Mouse (Mus musculus) c-Kit-positive CD71-negative TER-119-negative erythroid progenitor cells, embryonic 14.5 days (primary cell): ENCODE results near the gene Pard3.

Experiments
- DNase-seq: peaks from one replicate; pipeline ENCODE4 v3.0.0-alpha.2; 2013; ENCODE audit warnings: low read depth

The Pard3 gene

DNA sequence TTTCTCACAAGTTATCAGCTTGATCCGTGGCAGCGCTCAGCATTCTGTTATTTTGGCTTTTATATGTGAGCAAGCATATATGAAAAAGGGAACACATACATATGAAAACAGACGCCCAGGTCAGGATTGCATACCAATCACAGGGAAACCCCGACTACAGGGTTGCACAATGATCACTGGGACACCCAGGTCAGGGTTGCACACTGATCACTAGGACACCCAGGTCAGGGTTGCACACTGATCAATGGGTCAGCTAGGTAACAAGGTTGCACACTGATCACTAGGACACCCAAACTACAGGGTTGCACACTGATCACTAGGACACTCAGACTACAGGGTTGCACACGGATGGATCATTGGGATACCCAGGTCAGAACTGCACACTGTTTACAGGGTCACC lies 228.6 kb downstream of the Pard3 start:
- DNase-seq: no peak

DNA sequence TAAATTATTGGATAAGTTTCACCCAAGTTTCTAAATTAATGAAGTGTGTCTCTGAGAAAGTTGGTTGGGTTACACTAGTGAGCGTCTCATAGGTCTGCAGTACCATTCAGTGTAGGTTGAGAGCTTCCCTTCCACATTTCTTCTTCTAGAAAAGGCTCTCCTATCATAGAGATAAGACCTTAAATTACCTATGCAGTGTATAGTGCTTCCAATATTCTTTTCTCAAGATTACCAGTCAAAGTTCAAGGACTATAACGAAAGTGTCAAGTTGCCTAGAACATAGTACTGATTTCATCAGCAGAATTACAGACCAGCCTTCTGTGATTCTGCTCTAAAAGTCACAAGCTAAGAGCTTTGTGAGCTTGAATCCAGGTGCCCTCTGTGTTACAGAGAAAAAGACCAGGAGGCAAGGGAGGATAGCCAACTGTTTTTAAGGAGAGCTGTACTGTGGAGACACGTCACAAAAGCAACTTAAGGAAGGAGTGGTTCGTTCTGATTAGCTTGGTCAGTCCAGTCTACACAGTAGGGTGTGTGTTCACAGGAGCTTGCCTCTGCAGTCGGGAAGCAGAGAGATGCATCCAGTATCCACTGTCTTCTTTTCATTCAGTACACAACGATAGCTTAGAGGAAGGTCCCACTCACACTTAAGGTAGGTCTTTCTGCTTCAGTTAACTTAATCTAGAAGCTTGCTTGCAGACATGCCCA lies 229.5 kb downstream of the Pard3 start:
- no peak for DNase-seq

DNA sequence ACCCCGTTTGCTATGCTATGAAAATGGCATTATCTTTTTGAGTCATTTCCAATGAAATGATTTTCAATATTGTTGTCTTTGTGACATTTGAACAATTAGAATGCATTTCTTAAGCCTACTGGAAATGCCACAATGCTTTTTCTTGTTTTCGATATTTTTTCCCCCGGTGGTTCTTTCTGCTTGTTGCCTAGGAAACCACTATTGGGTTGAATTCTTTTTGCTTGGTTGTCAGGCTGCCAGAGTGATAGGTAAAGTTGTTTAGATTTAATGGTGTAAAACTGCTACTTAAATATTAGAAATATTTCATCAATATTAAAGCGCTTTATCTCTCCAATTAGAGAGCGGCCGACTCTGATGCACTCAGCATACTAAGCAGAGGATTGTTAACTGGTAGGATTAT lies 230.4 kb downstream of the Pard3 start:
- no peak for DNase-seq

DNA sequence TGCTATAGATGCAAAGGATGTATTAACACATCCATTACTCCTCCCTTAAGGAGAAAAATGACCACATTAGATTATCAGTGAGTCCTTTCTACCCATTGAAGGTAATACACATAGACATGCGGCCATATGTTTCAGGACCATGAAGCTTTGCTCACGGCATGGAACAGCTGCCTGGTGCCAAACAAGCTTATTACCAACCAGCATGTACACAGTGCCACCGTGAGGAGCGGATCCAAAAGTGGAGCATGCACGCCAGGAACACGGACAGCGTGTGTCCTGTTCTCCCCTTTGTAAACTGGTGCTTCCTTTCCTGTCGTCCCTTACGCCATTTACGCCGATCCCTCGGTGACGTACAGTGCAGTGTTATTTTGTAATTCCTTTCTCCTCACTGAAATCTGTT lies 232.2 kb downstream of the Pard3 start:
- no peak for DNase-seq

DNA sequence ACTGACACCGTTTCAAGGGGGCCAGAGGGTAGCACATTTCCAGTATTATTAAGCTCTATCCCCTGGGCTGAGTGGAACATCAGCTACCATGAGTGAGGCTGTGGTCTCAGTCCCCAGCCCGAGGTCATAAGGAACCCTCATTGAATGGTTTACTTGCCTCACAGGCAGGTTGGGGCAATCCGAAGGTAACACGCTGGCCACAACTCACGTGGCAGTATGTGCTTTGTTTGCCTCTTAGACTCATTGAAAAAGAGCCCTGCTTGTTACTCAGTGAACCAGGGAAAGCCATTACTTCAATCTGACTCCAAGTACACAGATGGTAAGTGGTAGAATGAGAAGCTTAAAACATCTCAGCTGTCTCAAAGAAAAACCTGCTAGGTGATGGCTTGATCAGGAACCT lies 236.8 kb downstream of the Pard3 start:
- DNase-seq: no peak

DNA sequence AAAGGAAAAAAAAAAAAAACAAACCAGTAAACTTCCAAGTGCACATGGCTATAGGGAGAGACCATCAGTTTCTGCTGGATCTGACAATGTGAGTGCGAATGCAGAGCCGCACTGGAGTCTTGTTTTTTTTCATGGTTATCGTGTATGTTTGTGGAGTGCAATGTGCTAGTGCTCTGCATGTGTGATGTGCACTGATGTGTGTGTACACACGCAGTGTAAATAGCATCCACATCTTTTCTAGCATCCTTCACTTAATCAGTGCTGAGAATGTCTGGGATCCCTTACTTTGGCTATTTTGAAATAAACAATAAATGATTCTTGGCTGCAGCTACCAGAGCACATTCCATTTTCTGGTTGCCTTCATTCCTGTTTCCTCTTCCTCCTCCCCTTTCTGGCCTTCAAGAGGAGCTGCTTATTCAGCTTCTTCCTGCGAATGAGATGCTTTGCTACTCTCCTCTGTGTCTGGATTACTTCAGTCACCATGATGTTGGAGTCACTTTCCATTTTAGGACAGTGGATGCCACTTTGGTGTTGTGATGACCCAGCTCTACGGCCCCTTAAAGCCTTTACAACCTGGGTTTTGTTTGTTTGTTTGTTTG lies 239.3 kb downstream of the Pard3 start:
- DNase-seq: no peak

DNA sequence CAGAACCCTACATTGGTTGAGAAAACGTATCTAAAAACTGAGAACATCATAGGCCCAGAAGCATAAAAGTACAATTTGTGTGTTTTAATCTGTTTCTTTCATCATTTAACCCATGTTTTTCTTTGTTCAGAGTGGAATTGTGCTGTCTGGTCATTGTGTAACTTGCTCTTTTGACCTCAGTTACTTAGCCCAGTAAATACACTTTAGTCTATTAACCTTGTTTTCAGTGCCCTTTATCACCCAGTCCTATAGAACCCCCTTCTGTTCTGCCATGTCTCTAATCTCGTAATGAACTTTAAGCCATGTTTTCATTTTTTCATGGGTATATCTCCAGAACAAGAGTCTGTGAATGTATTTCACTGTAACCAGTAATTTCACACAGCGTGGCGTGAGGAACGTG lies 243.3 kb downstream of the Pard3 start:
- no peak for DNase-seq

DNA sequence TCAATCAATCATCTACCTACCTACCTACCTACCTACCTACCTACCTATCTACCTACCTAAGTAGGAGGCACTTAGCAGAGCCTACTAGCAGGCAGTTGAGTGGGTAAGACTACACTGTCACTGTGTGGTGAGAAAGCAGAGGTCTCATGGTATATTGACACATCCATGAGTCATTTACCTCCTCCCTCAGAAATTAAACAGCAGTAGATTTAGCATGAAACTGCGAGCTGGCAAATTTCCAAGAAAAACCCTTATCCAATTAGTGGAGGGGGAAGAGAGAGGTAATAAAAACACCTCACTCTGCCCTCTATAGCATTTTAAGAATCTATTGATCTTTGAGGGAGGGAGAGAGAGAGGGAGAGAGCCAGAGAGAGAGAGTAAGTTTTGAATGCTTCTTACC lies 245.7 kb downstream of the Pard3 start:
- no peak for DNase-seq

DNA sequence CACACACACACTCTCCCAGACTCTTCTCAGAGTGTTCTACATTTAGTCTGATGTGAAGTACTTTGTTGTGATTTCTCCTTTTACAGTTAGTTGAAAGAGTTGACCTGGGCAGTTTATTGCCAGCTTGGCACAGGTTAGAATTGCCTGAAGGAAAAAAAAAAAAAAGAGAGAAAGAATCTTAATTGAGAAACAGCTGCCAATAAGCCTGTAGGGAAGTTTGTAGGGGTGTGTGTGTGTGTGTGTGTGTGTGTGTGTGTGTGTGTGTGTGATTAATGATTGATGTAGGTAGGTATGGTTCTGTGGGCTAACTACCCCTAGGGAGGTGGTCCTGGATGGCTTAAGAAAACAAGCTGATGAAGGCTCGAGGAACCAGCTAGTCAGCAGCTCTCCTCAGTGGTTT lies 252.1 kb downstream of the Pard3 start:
- DNase-seq: no peak

DNA sequence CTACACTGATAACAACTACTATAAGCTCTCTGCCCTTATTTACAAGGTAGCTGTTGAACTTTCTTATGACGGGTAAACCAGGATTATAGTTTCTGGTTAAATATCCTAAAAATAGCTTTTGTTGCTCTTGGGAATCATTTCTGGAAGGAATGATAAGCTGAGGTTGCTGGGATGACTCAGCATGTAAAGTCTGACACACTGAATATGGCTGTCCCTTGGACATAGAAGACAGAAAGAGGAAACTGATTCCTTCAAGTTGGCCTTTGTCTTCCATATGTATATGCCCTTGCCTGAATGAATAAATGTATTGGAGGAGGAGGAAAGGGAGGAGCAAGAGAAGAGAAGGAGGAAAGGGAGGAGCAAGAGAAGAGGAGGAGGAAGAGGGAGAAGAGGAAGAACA lies 254.2 kb downstream of the Pard3 start:
- no peak for DNase-seq

DNA sequence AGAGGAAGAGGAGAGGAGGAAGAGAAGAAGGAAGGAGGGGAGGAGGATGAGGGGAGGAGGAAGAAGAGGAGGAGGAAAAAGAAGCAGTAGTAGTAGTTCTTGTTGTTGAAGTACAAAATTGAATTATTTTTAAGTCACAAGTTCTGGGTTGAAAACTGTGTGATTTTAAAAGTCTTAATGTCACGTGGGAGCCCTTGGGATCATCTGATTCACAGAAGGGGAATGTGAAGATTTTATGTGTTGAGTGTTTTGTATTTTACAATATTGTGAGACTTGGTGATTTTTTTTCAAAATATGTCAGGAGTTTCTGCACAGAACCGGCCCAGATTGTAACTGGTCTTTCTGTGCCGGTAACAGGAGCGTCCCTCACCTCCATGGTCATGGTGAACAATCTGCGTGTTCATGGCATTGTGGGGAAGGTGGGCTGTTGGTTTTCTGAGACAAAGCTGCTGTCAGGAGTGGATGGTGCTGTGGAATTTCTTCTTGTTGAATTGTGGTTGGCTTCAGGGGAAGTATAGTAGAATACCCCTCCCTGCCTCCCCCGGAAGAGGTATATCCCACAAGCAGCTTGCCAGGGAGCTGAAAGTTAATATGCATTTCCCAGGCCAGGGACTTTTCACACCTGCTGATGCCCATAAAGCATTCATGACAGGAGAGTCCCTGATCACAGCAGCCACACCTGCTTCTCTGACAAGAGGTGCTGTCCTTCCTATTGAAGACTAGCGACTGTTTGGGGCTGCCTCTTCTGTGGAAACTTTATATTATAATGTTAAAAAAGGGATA lies 254.9 kb downstream of the Pard3 start:
- no peak for DNase-seq

DNA sequence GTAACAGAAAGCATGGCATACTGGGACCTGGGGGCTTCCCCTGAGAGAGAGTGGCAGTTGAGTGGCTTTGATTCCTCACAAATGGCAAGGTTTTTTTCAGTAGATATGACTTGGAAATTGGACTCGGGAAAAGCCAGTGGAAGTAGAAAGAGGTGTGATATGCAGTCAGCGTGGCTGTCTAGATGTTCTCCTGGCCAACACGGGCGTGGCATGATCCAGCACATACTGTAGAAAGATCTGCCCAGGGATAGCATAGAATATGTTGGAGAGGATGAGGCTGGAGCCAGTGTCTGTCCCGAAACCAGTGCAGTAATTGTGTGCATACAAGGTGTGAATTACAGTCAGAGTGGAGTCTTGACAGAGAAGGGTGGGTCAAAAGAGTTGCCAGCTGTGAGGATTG lies 257.2 kb downstream of the Pard3 start:
- no peak for DNase-seq

DNA sequence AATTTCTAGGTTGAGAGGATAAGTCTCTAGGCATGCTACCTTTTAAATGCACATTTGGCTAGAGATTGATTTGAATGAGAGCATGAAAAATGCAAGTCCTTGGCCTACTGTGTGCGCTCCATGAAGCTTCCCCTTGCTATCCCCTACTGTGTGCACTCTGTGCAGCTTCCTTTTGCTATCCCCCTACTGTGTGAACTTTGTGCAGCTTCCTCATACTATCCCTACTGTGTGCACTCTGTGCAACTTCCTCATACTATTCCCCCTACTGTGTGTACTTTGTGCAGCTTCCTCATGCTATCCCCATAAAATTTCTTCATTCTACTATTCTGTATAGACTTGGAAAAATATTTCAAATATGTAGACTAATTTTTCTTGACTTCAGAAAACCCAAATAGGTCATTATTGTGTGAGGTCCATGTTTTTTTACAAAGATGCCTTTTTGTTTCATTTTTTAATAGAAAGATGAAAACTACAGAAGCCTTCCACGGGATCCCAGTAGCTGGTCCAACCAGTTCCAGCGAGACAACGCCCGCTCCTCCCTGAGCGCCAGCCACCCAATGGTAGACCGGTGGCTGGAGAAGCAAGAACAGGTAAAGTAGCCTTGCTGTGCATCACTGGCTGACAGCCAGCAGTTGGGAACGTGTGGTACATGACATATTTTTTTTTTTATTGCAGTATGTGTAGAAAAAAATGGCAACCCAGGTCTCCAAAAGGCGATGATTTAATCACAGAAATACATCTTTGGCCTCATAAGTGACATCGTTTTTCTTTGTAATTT lies 260.1 kb downstream of the Pard3 start:
- DNase-seq: no peak

DNA sequence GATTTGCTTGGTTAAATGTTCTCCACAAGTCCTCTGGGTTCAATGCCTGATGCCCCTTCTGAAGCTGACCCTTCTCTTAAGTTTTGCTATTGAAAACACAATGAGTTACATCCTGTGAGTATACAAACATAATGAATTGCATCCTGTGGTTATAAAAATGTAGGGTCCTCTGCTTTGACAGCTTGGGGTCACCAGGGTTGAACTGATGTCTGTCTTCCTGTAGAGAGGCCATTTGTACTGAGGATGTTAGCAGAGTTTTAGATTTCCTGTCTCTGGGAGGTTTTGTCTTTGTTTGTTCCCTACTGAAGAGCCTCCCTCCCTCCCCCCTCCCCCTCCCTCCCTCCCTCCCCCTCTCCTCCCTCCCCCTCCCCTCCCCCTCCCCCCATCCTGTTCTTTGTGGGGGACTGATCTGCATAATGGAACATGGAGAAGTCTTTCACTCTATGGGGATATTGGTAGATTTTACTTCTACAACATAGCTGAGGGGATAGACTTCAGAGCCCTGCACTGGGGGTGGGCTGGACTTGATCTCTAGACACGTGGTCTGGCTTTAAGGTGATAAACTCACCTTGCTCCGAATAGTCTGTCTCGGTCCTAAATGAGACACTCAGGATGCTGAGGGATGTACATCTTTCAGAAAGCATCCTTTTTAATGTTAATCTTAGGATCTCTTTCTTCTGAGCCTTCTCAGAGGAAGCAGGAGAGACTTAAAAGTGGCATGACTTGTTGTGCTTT lies 261.3 kb downstream of the Pard3 start:
- DNase-seq: no peak

DNA sequence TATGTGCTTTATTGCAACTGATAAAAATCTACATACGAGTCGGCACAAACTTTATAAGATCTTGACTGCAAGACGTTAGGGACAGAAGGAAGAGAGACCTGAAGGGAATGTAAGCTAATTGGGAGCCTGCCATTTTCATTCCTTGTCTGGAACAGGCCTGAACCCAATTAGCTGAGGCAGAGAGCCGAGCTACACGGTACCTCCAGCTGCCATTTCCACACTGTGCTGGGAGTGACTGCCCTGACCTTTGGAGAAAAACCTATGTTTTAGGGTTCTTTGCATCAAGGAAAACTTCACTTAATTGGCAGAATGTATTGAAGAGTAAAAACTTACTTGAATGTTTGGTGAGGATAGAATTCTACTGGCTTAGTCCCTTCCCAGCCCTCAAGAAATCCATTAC lies 262.1 kb downstream of the Pard3 start:
- DNase-seq: no peak

DNA sequence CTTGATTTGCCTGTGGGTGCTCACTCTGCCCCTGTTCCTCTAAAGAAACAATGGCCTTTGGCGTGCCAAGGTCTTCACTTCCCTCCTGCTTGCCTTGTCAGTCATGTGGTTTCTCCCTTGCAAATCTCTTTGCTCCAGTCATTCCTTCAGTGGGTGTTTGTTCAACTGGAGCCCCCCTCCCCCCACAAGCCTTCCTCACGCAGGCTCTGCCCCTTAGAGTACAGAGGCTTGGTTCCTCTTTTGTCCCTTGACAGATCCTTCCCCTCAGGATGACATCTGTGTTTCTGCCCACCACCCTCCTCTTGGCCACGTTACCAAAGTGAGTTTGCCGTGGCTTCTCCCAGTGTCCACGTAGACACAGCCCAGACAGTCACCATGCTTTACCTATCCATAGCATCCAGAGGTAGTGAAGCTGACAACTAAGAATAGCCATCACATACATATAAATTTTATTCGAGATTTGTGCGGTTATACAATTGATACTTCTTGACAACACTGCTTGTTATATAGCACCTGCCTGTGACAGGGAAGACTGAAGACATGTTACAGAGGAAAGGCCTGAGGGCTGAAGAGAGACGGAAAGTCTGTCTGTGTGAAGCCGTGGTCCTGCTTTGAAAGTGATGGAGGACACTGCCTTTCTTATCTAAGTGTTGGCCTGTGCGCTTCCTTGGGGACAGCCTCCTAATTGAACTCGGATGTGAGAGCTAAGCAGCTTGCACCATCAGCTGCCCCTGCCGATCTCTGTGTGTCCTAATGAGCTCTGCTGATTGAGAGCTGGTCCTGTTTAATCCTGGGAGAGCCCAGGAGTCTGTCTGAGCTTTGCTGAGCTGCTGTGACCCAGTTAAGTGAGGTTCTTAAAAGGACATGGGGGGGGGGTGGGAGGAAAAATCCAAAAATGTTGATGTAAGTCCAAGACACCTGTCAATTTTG lies 266.8 kb downstream of the Pard3 start:
- DNase-seq: peak; percentile 56

DNA sequence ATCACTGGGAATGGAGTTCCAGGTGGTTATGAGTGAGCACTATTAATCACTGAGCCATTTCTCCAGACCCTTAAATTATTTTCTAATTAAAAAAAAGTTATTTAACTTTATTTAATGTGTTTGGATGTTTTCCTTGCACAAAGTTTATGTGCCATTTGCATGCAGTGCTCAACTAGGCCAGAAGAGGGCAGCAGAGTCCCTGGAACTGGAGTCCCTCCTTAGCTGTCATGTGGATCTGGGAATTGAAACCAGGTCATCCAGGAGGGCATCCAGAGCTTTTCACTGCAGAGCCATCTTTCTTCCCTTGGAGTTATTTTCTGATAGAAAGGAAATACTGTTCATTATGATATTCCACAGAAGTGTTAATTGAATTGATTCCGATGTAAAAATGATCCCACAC lies 268.1 kb downstream of the Pard3 start:
- peak; percentile 34 for DNase-seq

DNA sequence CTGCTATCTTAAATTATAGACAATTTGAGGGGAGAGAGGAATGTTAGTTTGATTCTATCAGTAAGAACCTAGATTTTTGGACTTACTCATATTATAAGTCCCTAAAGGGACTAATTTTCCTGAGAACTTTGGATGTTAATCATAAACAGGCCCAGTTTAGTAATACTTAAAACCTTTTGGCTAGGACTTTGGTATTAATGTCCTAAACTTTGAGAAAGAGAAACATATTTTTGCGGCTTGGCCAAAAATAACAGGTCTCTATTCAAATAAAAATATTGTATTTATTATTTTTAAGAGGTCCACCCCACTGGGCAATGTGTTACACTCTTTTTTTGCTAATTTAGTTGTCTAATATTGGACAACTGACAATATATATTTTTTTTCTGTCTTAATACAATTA lies 271.5 kb downstream of the Pard3 start:
- DNase-seq: no peak

DNA sequence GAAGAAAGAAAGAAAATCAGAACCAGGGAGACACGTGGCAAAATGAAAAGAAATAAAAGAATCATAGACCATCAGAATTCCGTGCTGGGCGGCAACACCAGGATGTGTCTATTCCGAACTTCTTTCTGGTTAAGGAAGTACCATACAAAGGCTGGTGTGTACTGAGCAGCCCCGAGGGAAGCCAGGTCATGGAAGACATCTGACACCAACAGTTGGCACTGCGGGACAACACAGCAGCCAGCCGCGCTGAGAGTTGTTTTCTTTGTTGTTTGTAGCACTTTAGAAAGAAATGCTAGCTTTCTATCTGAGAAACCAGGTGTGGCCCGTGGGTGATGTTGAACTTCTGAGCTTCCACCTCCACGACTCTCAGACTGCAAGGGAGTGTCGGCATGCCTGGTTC lies 274.5 kb downstream of the Pard3 start:
- DNase-seq: no peak

DNA sequence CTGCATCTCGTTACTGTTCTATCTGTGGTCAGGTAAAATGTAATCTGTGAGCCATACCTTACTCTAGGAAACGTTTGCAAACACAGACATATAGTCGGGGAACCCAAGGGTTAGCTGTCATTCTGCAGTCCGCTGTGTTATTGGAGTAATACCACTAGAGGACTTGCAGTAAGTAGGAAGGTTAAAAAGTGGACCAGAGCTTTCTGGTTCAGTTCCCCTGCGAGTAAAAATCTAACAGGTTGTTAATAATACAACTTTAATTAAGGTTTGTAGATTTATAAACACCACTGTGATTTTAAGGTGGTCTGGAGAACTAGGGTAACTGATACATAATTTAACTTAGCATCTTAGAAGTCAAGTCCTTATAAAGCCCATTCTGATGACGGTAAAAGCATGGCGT lies 277.4 kb downstream of the Pard3 start:
- DNase-seq: no peak

DNA sequence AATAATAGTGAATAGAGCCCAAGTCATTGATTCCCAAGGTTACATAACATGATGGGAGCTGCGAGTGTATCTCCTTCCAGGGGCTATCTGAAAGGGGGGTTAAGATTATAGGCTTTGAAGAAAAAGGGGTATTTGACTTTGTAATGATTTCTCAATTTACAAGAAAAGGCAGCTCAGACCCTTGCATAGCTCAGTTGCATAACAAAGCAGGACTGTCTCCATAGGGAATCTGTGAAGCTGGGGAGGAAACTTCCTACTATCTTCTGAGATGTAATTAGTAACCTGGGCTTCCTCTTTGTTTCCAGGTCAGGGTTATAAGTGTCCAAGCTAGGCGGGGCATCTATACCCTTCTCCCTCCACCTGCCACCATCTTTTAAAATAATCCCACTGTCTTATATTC lies 279.4 kb downstream of the Pard3 start:
- no peak for DNase-seq
